Mouse (Mus musculus): ENCODE results near the gene Pank1. TPM values are rescaled to one million over a fixed set of nuclear protein-coding genes. Genes with fewer than 3 reads are reported as not detected.

Pank1 gene
- polyA plus RNA-seq, 1 experiment from 2014 or later: 4.6 TPM

DNA sequence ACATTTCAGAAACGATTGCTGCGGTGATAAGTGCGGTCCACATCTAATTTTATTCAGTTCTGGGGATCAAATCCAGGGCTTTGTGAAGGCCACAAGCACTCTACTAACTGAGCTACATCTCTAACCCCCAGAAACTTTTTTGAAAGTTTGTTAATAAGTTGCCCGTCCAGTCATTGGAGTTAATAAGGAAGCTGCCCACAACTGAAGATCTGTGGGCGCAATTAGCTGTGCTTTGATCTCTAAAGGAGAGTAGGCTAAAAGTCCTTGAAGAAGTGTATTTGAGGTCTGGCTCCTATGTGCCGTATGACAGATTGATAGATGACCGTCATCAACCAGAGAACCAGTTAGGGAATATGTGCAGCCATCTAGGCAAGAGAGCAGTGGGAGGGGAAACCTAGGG, 22.0 kb upstream of the Pank1 start:
- Histone ChIP-seq H3K4me2 (no peak overlapping the region), H3K4me1 (replicated peaks) (peaks cover 8% of the 10 kb centered on the region; the same call in 1 of the 2 replicates), H3K27ac (no peak overlapping the region), H3K9me3 (replicated peaks) (no peaks in the 10 kb centered on the region), H3K9ac (no peak overlapping the region), H3K36me3 (no peaks in the 10 kb centered on the region), H3K4me3 (replicated peaks) (no peak overlapping the region), H3K27me3 (no peaks in the 10 kb centered on the region)
- WGBS (ENCODE audit: insufficient replicate concordance): 85% methylated on average over 7 of the region's 7 CpGs
- DNase-seq (no peak), ATAC-seq (ENCODE audit: low read depth) (no peak)

DNA sequence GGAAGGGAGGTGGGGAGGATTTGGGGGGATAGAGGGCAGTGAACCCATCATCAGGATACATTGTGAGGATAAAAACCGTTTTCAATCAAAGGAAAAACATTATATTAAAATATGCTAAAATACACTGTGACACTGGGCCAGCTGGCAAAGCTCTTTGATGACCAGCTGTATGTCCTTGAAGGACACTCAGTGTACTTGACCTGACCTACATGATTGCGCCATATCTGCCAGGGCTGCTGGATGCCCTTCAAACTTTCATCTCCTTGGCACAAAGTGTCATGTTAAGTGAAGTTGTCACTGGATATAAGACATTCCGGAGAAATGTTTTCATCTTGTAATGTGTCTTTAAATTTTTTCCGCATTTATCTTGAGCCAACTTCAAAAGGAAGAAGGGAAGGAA, 19.7 kb upstream of the Pank1 start:
- H3K9ac ChIP-seq: no peak overlapping the region
- ATAC-seq (ENCODE audit: low read depth): no peak
- no peaks in the 10 kb centered on the region for H3K9me3 ChIP-seq (replicated peaks)
- no peaks in the 10 kb centered on the region for H3K36me3 ChIP-seq
- no peak overlapping the region for H3K4me3 ChIP-seq (replicated peaks)
- DNase-seq: no peak
- H3K4me1 ChIP-seq (replicated peaks): no peaks in the 10 kb centered on the region
- no peak overlapping the region for H3K4me2 ChIP-seq
- 83% methylated on average over 4 of the region's 4 CpGs for whole genome bisulfite sequencing (ENCODE audit: insufficient replicate concordance)
- no peak overlapping the region for H3K27ac ChIP-seq
- no peaks in the 10 kb centered on the region for H3K27me3 ChIP-seq

DNA sequence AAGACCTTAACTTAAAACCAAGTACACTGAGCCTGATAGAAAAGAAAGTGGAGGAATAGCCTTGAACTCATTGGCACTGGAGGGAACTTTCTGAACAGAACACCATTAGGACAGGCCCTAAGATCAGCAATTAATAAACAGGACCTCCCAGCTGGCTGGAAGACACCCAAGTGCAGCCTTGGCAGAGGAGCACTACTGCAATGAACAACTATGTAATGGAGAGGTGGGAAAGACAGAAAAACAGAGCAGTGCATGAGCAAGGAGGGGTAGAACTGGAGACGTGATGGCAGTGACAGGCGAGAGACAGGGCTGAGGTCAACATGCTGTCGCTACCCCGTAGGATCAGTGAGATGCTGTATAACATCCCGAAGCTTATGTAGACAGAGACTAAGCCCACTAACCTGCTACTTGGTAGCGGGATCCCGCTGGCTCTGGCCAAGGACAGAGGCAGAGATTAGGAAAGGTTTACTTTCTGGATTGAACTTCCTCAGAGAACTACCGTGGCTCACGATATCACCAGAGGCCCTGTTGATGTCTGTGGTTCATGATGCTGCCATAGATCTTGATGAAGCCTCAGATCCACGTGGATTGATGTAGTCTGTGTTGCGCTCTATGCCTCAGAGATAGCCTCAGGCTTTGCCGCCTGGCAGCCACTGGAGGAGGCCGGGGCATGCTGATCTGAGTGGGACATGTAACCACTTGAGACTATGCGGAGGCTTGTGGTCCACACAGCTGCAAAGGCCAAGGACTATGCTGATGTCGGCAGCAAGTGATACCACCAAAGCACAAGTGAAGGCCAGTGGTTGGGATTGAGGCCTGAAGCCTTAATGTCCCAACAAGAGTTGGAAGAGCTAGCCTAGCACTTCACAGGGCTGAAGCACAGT, 18.1 kb upstream of the Pank1 start:
- no peak overlapping the region for H3K9ac ChIP-seq
- no peak overlapping the region for H3K4me3 ChIP-seq (replicated peaks)
- no peaks in the 10 kb centered on the region for H3K36me3 ChIP-seq
- WGBS (ENCODE audit: insufficient replicate concordance): 71% methylated on average over 15 of the region's 15 CpGs
- no peak overlapping the region for H3K4me2 ChIP-seq
- H3K9me3 ChIP-seq (replicated peaks): no peaks in the 10 kb centered on the region
- no peak for ATAC-seq (ENCODE audit: low read depth)
- DNase-seq: no peak
- H3K27ac ChIP-seq: no peak overlapping the region
- H3K4me1 ChIP-seq (replicated peaks): no peaks in the 10 kb centered on the region
- no peaks in the 10 kb centered on the region for H3K27me3 ChIP-seq

DNA sequence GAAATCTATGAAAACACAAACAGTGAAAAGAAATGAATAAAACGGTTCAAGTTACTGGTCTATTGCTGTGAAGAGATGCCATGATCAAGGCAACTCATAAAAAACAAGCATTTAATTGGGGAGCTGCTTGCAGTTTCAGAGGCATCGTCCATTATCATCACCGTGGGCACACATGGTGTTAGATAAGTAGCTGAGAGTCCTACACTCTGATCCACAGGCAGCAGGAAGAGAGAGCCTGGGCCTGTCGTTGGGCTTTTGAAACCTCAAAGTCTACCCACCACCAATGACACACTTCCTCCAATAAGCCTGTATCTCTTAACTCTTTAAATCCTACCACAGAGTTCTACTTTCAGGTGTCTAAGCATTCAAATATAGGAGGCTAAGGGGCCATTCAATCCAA, 15.8 kb upstream of the Pank1 start:
- Histone ChIP-seq H3K4me2 (no peak overlapping the region), H3K4me3 (replicated peaks) (no peak overlapping the region), H3K36me3 (no peaks in the 10 kb centered on the region), H3K9ac (no peak overlapping the region), H3K27ac (no peak overlapping the region), H3K27me3 (no peaks in the 10 kb centered on the region), H3K4me1 (replicated peaks) (0 out of 2 replicates have a peak, but pooled peaks cover 3% of the 10 kb centered on the region), H3K9me3 (replicated peaks) (no peaks in the 10 kb centered on the region)
- ATAC-seq (ENCODE audit: low read depth) (no peak), DNase-seq (no peak)
- WGBS (ENCODE audit: insufficient replicate concordance): 25% methylated on average over 4 of the region's 4 CpGs

DNA sequence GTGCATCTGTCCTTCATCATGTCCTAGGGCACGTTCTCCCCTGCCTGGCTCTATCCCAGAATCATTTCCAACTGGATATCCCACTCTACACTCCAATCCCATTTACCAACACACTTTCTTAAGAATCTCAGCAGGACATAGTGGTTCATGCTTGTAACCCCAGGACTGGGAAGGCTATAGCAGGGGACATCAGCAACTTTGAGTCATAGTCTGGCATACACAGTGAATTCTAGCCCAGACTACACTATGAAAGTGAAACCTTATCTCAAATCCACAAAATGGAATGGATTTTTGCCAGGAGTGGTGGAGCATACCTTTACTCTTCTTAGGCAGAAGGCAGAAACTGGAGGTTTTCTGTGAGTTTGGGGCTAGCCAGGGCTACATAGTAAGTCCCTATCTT, 12.3 kb upstream of the Pank1 start:
- ATAC-seq (ENCODE audit: low read depth) (no peak), DNase-seq (no peak)
- H3K27ac ChIP-seq: no peak overlapping the region
- no peaks in the 10 kb centered on the region for H3K27me3 ChIP-seq
- H3K36me3 ChIP-seq: no peaks in the 10 kb centered on the region
- 0 out of 2 replicates have a peak, but pooled peaks cover 3% of the 10 kb centered on the region for H3K4me1 ChIP-seq (replicated peaks)
- H3K9ac ChIP-seq: no peak overlapping the region
- WGBS (ENCODE audit: insufficient replicate concordance): 68% methylated on average over 1 of the region's 1 CpGs
- no peak overlapping the region for H3K4me3 ChIP-seq (replicated peaks)
- no peak overlapping the region for H3K4me2 ChIP-seq
- H3K9me3 ChIP-seq (replicated peaks): no peaks in the 10 kb centered on the region

DNA sequence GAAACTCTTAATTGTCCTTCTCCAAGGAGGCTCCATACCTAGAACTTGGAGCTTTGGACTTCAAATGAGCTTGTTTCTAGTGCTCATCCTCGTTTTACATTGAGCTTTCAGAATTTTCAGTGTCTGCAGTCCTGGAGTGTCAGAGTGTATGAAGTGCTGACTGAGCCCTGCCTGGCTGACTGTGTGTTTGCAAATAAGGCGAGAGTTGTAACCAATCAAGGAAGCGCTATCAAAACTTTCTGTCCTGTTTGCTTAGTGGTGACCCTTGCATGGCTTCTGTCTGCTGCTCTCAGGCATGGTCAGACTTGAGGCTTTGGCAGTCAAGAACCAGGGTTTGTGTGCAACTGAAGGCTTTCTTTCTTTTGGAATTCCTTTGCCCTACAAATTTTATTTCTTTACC, 11.7 kb upstream of the Pank1 start:
- no peak for DNase-seq
- no peak overlapping the region for H3K4me3 ChIP-seq (replicated peaks)
- no peaks in the 10 kb centered on the region for H3K27me3 ChIP-seq
- no peak for ATAC-seq (ENCODE audit: low read depth)
- 0 out of 2 replicates have a peak, but pooled peaks cover 3% of the 10 kb centered on the region for H3K4me1 ChIP-seq (replicated peaks)
- WGBS (ENCODE audit: insufficient replicate concordance): 42% methylated on average over 3 of the region's 3 CpGs
- H3K9ac ChIP-seq: no peak overlapping the region
- H3K4me2 ChIP-seq: no peak overlapping the region
- H3K9me3 ChIP-seq (replicated peaks): no peaks in the 10 kb centered on the region
- no peak overlapping the region for H3K27ac ChIP-seq
- H3K36me3 ChIP-seq: no peaks in the 10 kb centered on the region

DNA sequence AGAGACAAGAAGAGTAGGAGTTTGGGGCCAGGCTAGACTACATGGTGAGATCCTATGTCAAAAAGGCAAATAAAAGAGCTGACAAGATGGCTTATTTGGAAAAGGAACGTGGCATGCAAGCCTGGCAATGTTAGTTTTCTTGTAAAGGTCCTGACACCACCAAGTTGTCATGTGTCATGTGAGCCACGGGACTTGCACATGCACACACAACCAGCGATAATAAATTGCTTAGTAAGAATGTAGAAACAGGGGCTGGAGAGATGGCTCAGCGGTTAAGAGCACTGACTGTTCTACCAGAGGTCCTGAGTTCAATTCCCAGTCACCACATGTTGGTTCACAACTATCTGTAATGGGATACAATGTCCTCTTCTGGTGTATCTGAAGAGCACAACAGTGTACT, 7.1 kb upstream of the Pank1 start:
- no peak for ATAC-seq (ENCODE audit: low read depth)
- H3K27ac ChIP-seq: no peak overlapping the region
- WGBS (ENCODE audit: insufficient replicate concordance): 69% methylated on average over 4 of the region's 4 CpGs
- no peaks in the 10 kb centered on the region for H3K9me3 ChIP-seq (replicated peaks)
- H3K4me2 ChIP-seq: no peak overlapping the region
- H3K36me3 ChIP-seq: no peaks in the 10 kb centered on the region
- no peak overlapping the region for H3K4me3 ChIP-seq (replicated peaks)
- no peak for DNase-seq
- no peaks in the 10 kb centered on the region for H3K27me3 ChIP-seq
- peaks cover 17% of the 10 kb centered on the region for H3K4me1 ChIP-seq (replicated peaks)
- no peak overlapping the region for H3K9ac ChIP-seq

DNA sequence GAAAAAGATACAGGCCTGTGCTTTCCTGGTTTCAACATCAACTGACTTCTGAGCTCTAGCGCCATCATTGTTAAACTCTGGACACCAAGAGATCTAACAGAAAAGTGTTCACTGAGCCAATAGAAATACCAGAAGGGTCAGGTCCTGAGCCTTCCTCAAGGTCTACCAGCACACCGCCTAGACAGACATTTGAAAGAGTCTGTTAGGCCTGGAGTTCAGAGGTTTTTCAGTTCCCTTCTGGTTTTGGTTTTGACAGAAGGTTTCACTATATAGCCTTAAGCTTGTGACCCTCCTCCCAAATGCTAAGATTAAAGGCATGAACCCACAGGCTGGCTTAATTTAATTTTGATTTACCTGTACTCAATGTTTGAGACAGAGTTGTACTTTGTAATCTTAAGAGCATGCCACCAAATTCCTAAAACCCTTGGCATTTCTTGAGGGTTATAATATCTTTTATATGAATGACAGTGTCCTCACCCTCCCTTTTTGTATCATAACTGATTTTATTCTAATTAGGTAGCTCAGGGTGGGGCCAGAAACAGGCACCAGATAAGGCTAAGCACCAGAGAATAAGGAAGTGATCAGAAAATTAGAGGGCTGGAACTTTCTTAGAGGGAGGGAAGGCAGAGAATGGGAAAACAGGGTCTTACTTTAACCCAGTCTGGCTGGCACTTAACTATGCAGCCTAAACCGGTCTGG, 4.4 kb upstream of the Pank1 start:
- H3K36me3 ChIP-seq: no peaks in the 10 kb centered on the region
- 57% methylated on average over 3 of the region's 3 CpGs for WGBS (ENCODE audit: insufficient replicate concordance)
- no peaks in the 10 kb centered on the region for H3K9me3 ChIP-seq (replicated peaks)
- no peak overlapping the region for H3K4me3 ChIP-seq (replicated peaks)
- H3K4me1 ChIP-seq (replicated peaks): peaks cover 27% of the 10 kb centered on the region
- DNase-seq (no peak), ATAC-seq (ENCODE audit: low read depth) (peak; percentile 60; the same call in 1 of the 2 replicates)
- H3K4me2 ChIP-seq: no peak overlapping the region
- no peak overlapping the region for H3K9ac ChIP-seq
- H3K27ac ChIP-seq: no peak overlapping the region
- H3K27me3 ChIP-seq: no peaks in the 10 kb centered on the region

DNA sequence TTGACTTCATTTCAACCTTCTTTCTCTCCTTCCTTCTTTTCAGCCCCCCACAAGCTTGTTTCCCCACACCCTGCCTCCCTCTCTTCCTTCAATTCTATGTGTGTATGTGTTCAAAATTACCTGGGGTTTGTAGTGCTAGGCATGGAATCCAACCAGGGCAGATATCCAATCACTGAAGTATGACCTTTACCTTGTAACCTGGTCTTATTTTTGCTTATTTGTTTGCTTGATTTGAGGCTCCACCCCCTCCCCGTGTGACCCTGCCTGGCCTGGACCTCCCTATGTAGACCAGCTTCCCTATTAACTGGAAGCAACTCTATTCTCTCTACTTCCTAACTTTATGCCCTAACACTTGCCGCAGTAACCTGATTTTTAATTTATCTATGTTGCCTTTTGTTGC, 3.2 kb upstream of the Pank1 start:
- no peak for DNase-seq
- WGBS (ENCODE audit: insufficient replicate concordance): 52% methylated on average over 2 of the region's 2 CpGs

DNA sequence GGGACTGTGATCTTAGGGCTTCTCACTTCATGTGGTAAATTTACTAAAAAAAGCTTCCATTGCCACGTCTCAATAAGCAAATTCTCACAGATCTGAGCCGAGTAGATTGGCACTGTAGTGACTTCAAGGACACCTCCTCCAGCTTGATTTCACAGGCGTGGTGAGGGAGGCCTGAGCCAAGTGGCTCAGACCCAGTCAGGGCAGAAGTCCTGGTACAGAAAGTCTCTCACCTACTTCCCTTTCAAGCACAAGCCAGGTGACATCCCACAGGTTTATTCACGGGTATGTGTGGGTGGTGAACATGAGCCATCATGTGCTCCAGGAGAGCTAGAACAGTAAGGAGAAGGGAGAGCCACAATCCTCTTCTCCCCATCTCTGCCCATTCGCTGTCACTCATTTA, 1.9 kb upstream of the Pank1 start:
- Histone ChIP-seq H3K36me3 (no peaks in the 10 kb centered on the region), H3K4me2 (no peak overlapping the region), H3K9me3 (replicated peaks) (no peaks in the 10 kb centered on the region), H3K27me3 (no peaks in the 10 kb centered on the region), H3K9ac (no peak overlapping the region), H3K27ac (no peak overlapping the region), H3K4me1 (replicated peaks) (peaks cover 40% of the 10 kb centered on the region), H3K4me3 (replicated peaks) (no peak overlapping the region)
- ATAC-seq (ENCODE audit: low read depth): no peak
- WGBS (ENCODE audit: insufficient replicate concordance): 63% methylated on average over 5 of the region's 5 CpGs
- no peak for DNase-seq

More for the DNA sequence above, 3.2 kb upstream of the Pank1 start:
- Histone ChIP-seq H3K27me3 (no peaks in the 10 kb centered on the region), H3K9me3 (replicated peaks) (no peaks in the 10 kb centered on the region), H3K36me3 (no peaks in the 10 kb centered on the region), H3K27ac (no peak overlapping the region), H3K4me1 (replicated peaks) (peaks cover 37% of the 10 kb centered on the region), H3K4me3 (replicated peaks) (no peak overlapping the region), H3K4me2 (no peak overlapping the region), H3K9ac (no peak overlapping the region)
- no peak for ATAC-seq (ENCODE audit: low read depth)

DNA sequence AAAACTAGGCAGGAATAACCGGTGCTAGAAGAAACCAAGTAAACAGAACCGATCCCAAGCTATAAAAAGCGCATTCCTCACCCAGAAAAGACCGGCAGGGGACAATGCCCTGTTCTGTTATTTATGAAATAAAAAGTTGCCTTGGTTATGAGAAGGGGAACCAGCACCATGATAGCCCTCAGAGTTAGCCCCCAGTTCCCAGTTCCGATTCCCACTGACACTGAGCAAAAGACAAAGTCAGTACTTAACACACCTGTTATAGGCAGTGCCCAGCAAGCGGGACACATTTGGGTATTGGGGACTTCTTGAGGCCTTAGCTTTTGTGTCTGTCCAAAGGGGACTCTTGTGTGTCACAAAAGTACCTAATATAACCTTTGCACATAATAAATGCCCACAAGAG, 369 bp upstream of the Pank1 start:
- 26% methylated on average over 6 of the region's 6 CpGs for WGBS (ENCODE audit: insufficient replicate concordance)
- no peaks in the 10 kb centered on the region for H3K27me3 ChIP-seq
- H3K27ac ChIP-seq: no peak overlapping the region
- H3K36me3 ChIP-seq: no peaks in the 10 kb centered on the region
- H3K9ac ChIP-seq: peak overlapping the region; percentile 86
- no peaks in the 10 kb centered on the region for H3K9me3 ChIP-seq (replicated peaks)
- ATAC-seq (ENCODE audit: low read depth) (no peak), DNase-seq (no peak)
- peak overlapping the region; percentile 78 for H3K4me3 ChIP-seq (replicated peaks)
- H3K4me1 ChIP-seq (replicated peaks): peaks cover 39% of the 10 kb centered on the region
- H3K4me2 ChIP-seq: peak overlapping the region; percentile 95

Data from liver, embryonic 13.5 days (tissue).